Mouse (Mus musculus) heart, embryonic 11.5 days (tissue): Measurements from ENCODE around the gene Faap100. TPM values are rescaled to one million over a fixed set of nuclear protein-coding genes. Genes with fewer than 3 reads are reported as not detected.
A peak's percentile ranks its signal among the peaks of the same experiment; 100 is the strongest.
"Not testable (repeated sequence)": the region's sequence is repeated elsewhere in the genome, so short reads cannot be mapped to it uniquely, and the experiment has no call there.

Source experiments
- ATAC-seq: fragments of 200-750 bp; cut with Nextera tagmentation; replicated peaks from 2 replicates; pipeline ENCODE4 v1.8.0; 2017; ENCODE audit warnings: moderate library complexity; ENCODE audit not compliant: insufficient number of reproducible peaks, low FRiP score, low TSS enrichment
- H3K27ac ChIP-seq: fragments of 300-500 bp; sonication (generic); 2 replicates; pipeline ENCODE4 v1.5.1; 2014; ENCODE audit warnings: mild to moderate bottlenecking, low read depth, low read length
- H3K27me3 ChIP-seq: fragments of 300-500 bp; sonication (generic); 2 replicates; pipeline ENCODE4 v1.6.1; 2014; ENCODE audit warnings: mild to moderate bottlenecking, low read length, mixed read lengths; ENCODE audit not compliant: control insufficient read depth, insufficient read depth
- H3K36me3 ChIP-seq: fragments of 300-500 bp; sonication (generic); 2 replicates; pipeline ENCODE4 v1.6.1; 2014; ENCODE audit warnings: mild to moderate bottlenecking, low read length, moderate library complexity, mixed read lengths; ENCODE audit not compliant: control insufficient read depth, insufficient read depth
- H3K4me1 ChIP-seq: fragments of 300-500 bp; sonication (generic); 2 replicates; pipeline ENCODE4 v1.6.1; 2014; ENCODE audit warnings: low read length; ENCODE audit not compliant: control insufficient read depth, insufficient read depth
- H3K4me2 ChIP-seq: fragments of 300-500 bp; sonication (generic); 2 replicates; pipeline ENCODE4 v1.6.1; 2014; ENCODE audit warnings: mild to moderate bottlenecking, moderate library complexity
- H3K4me3 ChIP-seq: fragments of 300-500 bp; sonication (generic); 2 replicates; pipeline ENCODE4 v1.5.1; 2014; ENCODE audit warnings: low read depth, low read length
- H3K9ac ChIP-seq: fragments of 300-500 bp; sonication (generic); 2 replicates; pipeline ENCODE4 v1.6.1; 2014; ENCODE audit warnings: mild to moderate bottlenecking, low read depth, low read length, moderate library complexity
- H3K9me3 ChIP-seq: fragments of 300-500 bp; sonication (generic); replicated peaks from 2 replicates; pipeline ENCODE4 v1.6.1; 2016; ENCODE audit warnings: low read length; ENCODE audit not compliant: control insufficient read depth
- WGBS: fragments of 180-500 bp; shearing (Covaris S2); extraction: QIAGEN DNeasy Blood & Tissue Kit; methylation state at CpG from one replicate; pipeline ENCODE4 v1.1.7; 2014; ENCODE audit not compliant: insufficient replicate concordance; 5-methylcytosine and 5-hydroxymethylcytosine counted together
- polyA plus RNA-seq: library from polyadenylated mRNA; unstranded; fragments of >200 nt; fragmentation: Nextera tagmentation; extraction: Ambion mirVana; gene quantifications from 2 replicates; pipeline ENCODE4 v1.2.1, GENCODE M21; 2014

Gene Faap100
- polyA plus RNA-seq, 1 experiment from 2014 or later = 24.2 TPM

- WGBS = 48% methylated on average over 9 of the region's 13 CpGs
- not testable (repeated sequence) for ATAC-seq
Measured at GRCm38 (mm10) chr11:120346383-120347034, 32.1 kb downstream of the Faap100 start.

DNA sequence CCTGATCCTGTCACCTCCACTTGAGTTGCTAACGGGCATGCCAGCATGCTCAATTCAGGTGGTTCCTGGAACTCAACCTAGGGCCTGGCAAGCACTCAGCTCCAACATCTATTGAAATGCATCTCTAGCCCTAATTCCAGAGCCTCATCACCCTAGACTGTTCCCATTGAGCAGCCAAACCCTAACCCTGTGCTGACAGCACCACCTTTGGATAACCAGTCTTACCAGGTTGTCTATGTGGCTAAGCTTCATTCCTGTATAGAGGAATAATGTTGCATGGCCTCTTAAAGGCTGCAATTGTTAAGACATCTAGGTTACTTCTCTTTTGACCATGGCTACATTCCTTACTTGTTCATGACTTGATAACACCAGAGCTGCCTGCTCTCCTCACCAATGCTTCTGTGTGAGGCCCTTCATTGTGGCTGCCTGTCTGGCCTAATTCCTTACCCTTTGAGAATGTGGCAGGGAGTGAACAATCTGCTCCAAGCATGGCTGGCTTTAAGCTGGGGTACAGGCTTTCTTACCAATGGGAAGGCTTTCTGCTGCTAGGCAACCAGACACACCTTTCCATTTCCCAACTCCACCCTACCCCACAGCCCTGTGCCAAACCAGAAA is 33.4 kb downstream of the Faap100 start:
- Histone ChIP-seq H3K4me3 (peak overlapping the region; percentile 2), H3K9me3 (no peaks in the 10 kb centered on the region), H3K9ac (peak overlapping the region; percentile 31), H3K4me1 (no peaks in the 10 kb centered on the region; the same call in 1 of the 2 replicates), H3K27me3 (no peaks in the 10 kb centered on the region), H3K36me3 (peaks cover 2% of the 10 kb centered on the region; the same call in 1 of the 2 replicates), H3K4me2 (peak overlapping the region; percentile 41), H3K27ac (peak overlapping the region; percentile 16)
- WGBS = 14% methylated on average over 1 of the region's 1 CpGs
- ATAC-seq = no peak

More at GRCm38 (mm10) chr11:120346383-120347034, 32.1 kb downstream of the Faap100 start:
- not testable (repeated sequence) for H3K27me3 ChIP-seq, H3K36me3 ChIP-seq, H3K9me3 ChIP-seq
- H3K4me2 ChIP-seq = peak overlapping the region; percentile 71
- H3K4me3 ChIP-seq = peak overlapping the region; percentile 52
- peak overlapping the region; percentile 62 for H3K27ac ChIP-seq
- H3K9ac ChIP-seq = peak overlapping the region; percentile 80
- H3K4me1 ChIP-seq = peaks cover 11% of the 10 kb centered on the region

GRCm38 (mm10) chr11:120344310-120344920 is 34.1 kb downstream of the Faap100 start:
- Histone ChIP-seq H3K4me2 (no peak overlapping the region), H3K36me3 (peaks cover 2% of the 10 kb centered on the region; the same call in 1 of the 2 replicates), H3K4me3 (no peak overlapping the region), H3K27ac (no peak overlapping the region), H3K9me3 (no peaks in the 10 kb centered on the region), H3K9ac (no peak overlapping the region), H3K4me1 (no peaks in the 10 kb centered on the region), H3K27me3 (no peaks in the 10 kb centered on the region)
- ATAC-seq = no peak
- 48% methylated on average over 5 of the region's 5 CpGs for WGBS

DNA sequence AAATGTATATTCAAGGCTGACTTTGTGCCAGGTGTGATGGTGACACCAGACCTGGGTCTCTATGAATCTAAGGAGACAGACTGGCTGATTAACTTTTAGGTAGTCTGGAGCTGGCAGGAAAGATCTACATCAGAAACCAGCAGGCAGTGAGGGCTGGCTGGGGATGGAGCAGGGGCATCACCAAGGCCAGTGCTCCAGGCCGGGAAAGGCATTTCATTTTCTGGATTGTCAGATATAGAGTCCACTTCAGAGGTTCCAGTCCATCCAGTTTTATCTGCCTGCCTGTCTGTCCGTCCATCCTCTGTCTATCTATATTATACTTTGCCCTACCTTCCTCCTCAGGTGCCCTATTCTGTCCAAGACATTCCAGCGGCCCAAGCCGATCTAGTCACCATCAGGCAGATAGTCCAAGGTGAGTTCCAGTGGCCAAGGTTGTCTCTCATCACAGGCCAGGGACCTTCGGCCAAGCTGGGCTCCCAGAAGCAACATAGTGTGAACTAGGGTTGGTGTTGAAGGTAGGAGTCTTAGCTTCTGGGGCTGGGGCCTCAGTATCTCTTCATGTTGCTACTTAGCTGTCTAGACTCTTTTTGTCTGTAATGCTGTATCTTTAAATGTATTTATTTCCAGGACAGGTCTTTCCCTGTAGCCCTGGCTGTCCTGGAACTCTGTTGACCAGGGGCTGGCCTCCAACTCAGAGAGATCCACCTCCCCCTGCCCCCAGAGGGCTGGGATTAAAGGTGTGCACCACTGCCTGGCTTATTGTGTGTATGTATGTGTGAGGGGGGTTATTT is 34.9 kb downstream of the Faap100 start:
- Histone ChIP-seq H3K9me3 (no peaks in the 10 kb centered on the region), H3K9ac (no peak overlapping the region)
- ATAC-seq = no peak

DNA sequence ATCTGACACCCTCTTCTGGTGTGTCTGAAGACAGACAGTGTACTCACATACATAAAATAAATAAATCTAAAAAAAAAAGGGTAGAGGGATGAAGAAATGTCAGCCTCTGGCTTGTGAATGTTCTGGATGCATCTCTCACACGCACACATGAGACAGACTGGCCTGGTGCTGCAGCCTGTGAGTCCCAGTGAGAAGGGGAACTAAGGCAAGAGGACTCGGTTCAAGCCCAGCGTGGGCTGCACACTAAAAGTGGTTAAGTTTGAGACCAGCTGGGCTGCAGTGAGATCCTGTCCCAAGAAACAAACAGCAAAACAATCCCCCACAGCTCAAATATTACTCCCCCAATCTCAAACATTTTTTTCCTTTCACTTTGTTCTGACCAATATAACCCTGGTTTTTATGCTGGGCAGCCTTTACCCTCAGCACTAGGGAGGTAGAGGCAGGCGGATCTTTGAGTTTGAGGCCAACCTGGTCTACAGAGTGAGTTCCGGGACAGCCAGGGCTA is 35.9 kb downstream of the Faap100 start:
- Histone ChIP-seq H3K27me3 (no peaks in the 10 kb centered on the region), H3K27ac (no peak overlapping the region), H3K9ac (no peak overlapping the region), H3K4me1 (no peaks in the 10 kb centered on the region), H3K4me3 (no peak overlapping the region), H3K36me3 (peaks cover 2% of the 10 kb centered on the region; the same call in 1 of the 2 replicates), H3K4me2 (no peak overlapping the region), H3K9me3 (no peaks in the 10 kb centered on the region)
- ATAC-seq = no peak
- whole genome bisulfite sequencing = 88% methylated on average over 5 of the region's 5 CpGs

More for the DNA sequence above, 34.9 kb downstream of the Faap100 start:
- H3K27ac ChIP-seq = no peak overlapping the region
- H3K4me2 ChIP-seq = no peak overlapping the region
- H3K4me1 ChIP-seq = no peaks in the 10 kb centered on the region
- peaks cover 2% of the 10 kb centered on the region; the same call in 1 of the 2 replicates for H3K36me3 ChIP-seq
- H3K27me3 ChIP-seq = no peaks in the 10 kb centered on the region
- WGBS = 61% methylated on average over 5 of the region's 5 CpGs
- H3K4me3 ChIP-seq = no peak overlapping the region

DNA sequence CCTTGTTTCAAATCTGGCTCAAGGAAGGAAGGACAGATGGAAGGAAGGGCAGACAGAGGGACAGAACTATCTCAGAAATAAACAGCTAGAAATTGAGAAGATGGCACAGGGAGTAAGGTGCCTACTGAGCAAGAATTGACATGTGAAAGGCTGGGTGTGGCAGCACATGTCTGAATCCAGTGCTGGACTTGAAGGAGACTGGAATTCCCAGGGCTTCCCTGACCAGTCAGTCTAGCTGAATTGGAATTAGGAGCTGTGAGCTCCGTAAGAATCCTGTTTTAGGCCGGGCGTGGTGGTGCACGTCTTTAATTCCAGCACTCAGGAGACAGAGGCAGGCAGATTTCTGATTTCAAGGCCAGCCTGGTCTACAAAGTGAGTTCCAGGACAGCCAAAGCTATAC is 36.9 kb downstream of the Faap100 start:
- no peak overlapping the region for H3K27ac ChIP-seq
- no peak for ATAC-seq

DNA sequence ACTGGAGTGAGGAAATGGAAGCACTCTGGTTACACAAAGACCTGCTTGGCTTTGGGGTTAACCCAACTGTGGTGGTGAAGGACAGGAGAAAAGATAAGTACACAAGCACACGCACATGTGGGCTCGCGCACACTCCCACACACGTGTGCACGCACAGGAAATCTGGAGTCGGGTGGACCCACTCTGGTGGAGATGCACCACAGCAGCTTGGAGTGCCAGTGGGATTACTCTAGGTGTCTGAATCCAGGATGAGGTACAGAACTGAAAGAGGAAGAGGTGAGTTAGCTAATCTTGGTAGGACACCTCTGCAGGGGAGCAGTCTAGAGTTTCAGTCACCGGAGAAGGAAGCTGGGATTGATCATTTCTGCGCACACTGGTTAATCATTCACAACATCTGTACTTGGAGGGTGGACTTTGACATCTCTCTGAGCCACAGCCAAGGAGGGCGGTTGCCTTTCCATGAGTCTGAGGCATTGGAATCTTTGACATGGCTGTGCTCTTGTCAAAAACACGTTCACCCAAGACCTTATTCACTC is 38.5 kb downstream of the Faap100 start:
- no peak overlapping the region for H3K9ac ChIP-seq
- no peak for ATAC-seq

More for the DNA sequence above, 36.9 kb downstream of the Faap100 start:
- Histone ChIP-seq H3K4me1 (no peaks in the 10 kb centered on the region), H3K4me2 (no peak overlapping the region), H3K4me3 (no peak overlapping the region), H3K27me3 (no peaks in the 10 kb centered on the region), H3K9ac (no peak overlapping the region), H3K9me3 (no peaks in the 10 kb centered on the region), H3K36me3 (no peaks in the 10 kb centered on the region)
- WGBS = 91% methylated on average over 4 of the region's 4 CpGs

GRCm38 (mm10) chr11:120338786-120339185 is 39.8 kb downstream of the Faap100 start:
- Histone ChIP-seq H3K4me1 (no peaks in the 10 kb centered on the region), H3K27me3 (no peaks in the 10 kb centered on the region), H3K4me2 (no peak overlapping the region), H3K36me3 (no peaks in the 10 kb centered on the region), H3K27ac (no peak overlapping the region), H3K4me3 (no peak overlapping the region), H3K9ac (no peak overlapping the region), H3K9me3 (no peaks in the 10 kb centered on the region)
- 70% methylated on average over 3 of the region's 3 CpGs for WGBS
- no peak for ATAC-seq

More for the DNA sequence above, 38.5 kb downstream of the Faap100 start:
- Histone ChIP-seq H3K4me3 (no peak overlapping the region), H3K9me3 (no peaks in the 10 kb centered on the region), H3K36me3 (no peaks in the 10 kb centered on the region), H3K27ac (no peak overlapping the region), H3K4me2 (no peak overlapping the region), H3K27me3 (no peaks in the 10 kb centered on the region), H3K4me1 (no peaks in the 10 kb centered on the region)
- 77% methylated on average over 10 of the region's 10 CpGs for WGBS
